Mouse (Mus musculus) cerebellum, postnatal 4 days (tissue): ENCODE measurements around the gene Abhd17a.

Source experiments
- DNase-seq, 2 experiments: peaks; one replicate each; pipeline ENCODE4 v3.0.0; 2022; ENCODE audit warnings: low spot score in 2 of 2, mixed read lengths in 1 of 2

Gene Abhd17a

DNA sequence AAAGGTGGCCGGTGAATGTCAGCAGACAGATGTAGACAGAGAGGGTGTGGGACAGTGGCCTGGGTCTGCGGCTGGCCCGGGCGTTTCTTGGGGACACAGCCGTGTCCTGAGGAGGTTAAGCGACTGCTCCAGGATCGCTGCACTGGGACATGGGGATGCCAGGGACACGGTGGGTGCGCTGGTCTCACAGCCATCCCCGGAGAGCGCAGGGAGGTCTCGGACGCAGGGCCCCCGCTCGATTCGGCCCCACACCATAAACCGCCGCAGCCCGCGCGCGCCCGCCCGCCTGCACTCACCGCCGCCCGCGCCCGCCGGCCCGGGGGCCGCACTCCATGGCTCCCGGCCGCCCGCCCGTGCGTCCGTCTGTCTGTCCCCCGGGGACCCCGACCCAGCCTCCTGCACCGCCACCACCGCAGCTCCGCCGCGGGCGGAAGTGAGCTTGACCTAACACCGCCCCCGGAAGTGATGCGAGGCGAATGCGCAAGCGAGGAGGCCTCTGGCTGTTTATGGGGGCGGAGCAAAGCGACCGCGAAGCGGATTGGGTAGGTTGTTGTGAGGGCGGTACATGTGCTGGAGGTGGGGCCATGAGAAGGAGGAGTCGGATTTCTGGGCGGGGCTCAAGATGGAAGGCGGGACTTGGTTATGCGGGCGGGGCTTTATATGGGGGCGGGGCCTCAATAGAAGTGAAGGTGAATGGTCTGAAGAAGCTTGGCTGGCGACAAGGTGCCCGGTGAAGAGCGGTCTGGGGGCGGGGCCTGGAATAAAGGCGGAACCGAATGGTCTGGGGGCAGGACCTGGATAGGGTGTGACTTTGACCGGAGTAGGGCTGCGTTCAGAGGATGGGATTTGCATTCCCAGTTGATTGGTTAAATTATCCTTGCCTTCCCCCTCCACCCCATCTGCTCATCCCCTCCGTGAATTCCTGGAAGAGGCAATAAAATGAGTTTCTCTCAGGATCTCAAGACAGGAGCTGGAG lies at the start of gene Abhd17a:
Abhd17a (minus strand) TSS at position 463 of the 976 bp plus-strand sequence.
- peak; percentile 90 to 94 for DNase-seq

GRCm38 (mm10) chr10:80635345-80635744 lies 45.2 kb upstream of the Abhd17a start:
- no peak for DNase-seq

DNA sequence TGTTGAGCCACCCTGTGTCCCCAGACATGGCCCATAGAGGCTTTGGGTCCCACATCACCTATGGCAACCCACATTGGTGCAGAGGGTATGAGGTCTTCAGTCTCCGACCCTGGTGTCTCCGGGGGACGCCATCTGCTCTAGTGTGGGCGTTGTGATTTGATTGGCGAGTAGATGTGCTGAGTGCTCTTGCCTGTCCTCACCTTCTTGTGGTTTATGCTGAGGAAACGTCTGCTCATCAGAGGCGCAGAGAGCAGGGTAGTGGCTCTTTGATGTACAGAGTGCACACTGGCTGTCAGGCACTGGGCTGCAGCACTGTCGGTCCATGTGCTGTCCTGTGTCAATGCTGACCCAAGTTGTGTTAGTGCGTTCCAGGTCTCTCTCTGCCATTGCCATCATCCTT lies 38.8 kb upstream of the Abhd17a start:
- no peak for DNase-seq

- no peak for DNase-seq
These were observed 37.5 kb upstream of the Abhd17a start for GRCm38 (mm10) chr10:80627685-80628084.

DNA sequence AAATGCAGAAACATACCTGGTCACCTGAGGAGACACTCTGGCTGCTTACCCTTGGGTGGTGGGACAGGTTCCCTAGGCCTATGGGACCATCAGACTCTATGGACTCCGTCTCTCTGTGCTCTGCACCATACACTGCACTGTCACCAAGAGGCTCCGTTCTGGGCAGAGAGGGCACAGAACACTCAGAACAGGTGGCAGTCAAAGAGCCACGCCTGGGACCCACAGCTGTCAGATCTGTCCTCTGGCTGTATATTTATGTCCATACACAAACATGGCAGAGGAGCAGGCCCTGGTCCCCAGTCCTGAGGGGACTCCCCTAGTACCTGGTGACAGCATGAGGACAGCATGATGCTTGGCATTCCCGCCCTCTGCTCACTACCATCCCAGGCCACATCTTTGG lies 35.6 kb upstream of the Abhd17a start:
- no peak for DNase-seq

DNA sequence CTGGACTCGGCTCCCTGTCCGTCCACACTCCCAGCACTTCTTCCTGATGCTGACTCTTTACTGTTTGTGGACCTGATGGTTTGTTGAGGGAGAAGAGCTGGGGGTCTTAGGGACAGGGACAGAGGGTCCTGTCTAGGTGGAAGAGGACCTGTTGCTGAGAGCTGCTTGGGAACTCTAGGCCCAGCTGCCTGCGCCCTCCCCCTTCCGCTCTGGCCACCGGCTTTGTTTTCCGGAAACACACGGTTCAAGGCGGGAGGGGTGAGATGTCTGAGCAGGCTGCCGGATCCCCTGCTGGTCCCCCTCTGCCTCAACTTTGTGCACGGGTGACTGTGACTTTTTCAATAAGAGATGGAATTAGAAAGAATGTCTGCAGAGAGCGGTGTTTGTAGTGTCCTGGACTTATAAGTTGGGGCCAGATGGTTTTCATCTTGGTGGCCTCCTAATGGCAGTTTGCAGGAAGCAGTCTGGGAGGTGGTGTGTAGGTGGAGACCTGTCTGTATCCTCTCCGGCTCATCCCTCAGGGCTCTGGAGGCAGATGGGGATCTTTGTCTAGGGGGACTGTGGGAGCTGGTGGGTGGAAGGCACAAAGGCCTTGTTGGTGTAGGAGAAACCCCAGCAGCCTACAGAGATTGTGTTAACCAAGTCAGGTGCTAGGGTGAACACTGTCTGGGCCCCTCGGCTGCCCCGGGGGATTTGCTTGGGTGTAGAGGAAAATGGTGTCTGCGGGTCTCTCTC lies 33.5 kb upstream of the Abhd17a start:
- DNase-seq = peak in 1 of 2 experiments; percentile 43

DNA sequence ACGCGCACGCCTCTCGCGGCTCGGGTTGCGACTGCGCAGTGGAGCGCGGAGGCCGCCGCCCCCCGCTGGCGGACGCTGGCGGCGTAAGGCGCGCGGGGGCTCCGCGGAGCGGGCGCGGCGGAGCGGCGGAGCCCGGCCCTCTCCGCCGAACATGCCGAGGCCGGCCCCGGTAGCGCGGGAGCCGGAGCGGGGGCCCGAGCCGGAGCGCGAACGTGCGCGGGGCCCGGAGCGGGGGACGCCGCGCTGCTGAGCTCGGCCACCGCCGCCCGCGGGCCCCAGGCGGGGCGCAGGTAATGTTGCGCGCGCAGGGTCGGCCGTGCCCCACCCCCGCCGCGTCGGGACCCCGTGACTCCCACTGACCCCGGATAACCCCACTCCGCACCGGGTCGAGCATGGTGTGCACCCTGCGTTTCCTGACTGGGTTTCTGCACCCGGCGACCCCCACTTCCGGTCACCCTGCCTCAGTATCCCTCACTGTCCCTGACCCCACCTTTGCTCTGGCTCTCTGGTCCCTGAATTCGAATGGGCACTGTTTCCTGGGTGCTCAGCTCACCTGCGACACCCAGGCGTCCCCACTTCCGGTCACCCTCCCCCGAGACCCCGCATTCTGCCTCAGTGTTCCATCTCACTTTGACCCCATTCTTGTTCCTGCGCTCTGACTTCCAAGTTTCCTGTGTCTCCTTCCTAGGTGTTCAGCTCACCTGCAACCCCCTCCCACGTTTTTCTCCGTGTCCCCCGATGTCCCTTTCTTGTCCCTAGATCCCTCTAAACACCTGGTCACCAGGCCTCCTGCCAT lies 32.7 kb upstream of the Abhd17a start, which contains the start of gene Csnk1g2:
Csnk1g2 (plus strand) TSS at position 178 of the 796 bp plus-strand sequence.
- DNase-seq = no peak

GRCm38 (mm10) chr10:80621940-80622660 lies 32.0 kb upstream of the Abhd17a start:
- peak; percentile 97 to 99 for DNase-seq

GRCm38 (mm10) chr10:80621690-80621939 lies 31.5 kb upstream of the Abhd17a start:
- DNase-seq = no peak

- no peak for DNase-seq
These were observed 30.9 kb upstream of the Abhd17a start for GRCm38 (mm10) chr10:80620796-80621689.

GRCm38 (mm10) chr10:80620365-80620764 lies 30.2 kb upstream of the Abhd17a start:
- DNase-seq = no peak

DNA sequence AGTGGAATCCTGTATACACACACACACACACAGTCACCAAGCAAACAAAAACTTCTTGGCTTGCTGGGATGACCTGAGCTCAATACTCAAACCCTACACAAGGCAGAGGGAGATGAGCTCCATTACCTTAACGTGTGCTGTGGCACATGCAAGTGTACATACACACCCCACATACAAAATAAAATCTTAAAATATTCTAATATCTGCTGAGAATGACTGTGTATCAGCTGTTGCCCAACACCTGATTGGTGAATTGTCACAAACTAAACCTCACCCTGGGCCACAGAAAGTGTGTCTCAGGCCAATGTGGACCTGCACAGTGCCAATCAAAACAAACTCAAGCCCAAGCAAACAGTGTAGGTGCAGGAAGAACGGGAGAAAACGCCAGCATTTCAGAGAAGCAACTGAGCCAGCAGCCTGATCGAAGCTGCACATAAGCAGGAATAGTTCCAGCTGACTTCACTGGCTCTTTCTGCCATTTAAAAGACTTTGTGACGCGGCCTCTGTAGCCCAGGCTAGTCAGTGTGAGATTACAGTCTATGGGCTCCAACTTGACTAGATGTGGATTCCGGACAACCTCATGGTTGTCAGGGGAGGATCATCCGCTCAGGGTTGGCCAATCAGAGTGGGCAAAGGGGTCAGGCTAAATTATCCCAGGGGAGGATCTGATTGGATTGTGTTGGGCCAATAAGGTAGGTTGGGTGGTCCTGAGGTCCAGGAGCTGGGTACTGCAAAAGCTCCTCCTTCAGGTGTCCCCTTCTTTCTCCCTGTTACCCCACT lies 29.5 kb upstream of the Abhd17a start:
- DNase-seq = no peak

DNA sequence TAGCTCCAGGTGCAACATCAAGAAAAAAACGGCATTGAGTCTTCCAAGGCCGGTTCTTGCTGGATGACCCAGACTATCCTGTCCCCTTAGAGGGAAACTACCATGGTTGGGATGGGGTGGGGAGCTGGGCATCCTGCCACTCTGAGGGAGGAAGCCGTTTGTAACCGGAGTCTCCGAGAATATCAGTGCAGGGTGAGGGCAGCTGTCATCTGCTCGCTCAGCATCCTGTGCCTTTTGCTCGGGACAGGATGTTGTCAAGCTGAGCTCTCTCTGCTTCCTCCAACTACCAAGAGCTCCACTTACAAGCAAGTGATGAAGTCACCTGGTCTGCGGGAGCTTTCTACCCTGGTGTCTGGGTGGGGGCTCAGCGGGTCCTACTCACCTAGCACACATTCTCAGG lies 28.0 kb upstream of the Abhd17a start:
- no peak for DNase-seq

GRCm38 (mm10) chr10:80614351-80614750 lies 24.2 kb upstream of the Abhd17a start:
- DNase-seq = no peak

DNA sequence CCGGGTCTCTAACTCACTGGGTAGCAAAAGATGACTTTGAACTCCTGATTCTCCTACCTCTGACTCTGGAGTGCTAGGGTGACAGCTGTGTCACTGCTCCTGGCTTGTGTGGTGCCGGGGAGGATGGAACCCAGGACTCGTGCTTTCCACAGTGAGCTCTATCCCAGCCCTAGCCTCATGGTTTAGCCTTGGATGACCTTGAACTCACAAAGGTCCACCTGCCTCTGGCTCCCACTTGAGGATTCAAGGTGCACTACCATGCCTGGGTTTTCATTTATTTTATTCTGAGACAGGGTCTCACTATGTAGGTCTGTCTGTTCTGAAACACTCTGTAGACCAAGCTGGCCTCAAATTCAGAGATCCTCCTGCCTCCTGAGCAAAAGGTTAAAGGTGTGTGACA lies 23.7 kb upstream of the Abhd17a start:
- no peak for DNase-seq

- no peak for DNase-seq
These were observed 21.8 kb upstream of the Abhd17a start for GRCm38 (mm10) chr10:80611905-80612304.

GRCm38 (mm10) chr10:80611024-80611423 lies 20.9 kb upstream of the Abhd17a start:
- DNase-seq = peak in 1 of 2 experiments; percentile 48

GRCm38 (mm10) chr10:80610116-80610785 lies 20.1 kb upstream of the Abhd17a start:
- DNase-seq = no peak
